31 mouse cellular contexts compared by ENCODE assay signal in the genomic region with DNA sequence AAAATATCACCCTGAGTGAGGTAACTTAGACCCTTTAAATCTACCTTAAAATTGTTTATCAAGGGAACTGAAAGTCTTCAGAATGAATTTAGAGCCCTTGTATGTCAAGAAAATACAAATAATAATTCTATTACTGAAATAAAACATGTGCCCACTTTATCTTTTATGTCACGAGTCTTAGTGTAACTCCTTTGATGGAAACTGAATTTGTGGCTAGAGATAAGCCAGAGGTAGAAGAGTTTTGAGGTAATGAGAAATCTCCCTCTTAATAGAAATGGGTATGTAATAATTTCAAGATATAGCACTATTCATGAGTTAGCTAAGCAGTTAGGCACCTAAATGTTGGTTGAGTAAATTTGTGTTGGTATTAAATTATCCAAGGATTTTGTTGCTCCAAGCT.
"Had no signal": no experiment of that assay in that cellular context is flagged by ENCODE, and none has a peak within 500 bp of the region (broad histone marks: within the 10 kb centered on the region; RNA-seq: fewer than 3 reads in every experiment).

No protein-coding gene starts in this region.

- H3K9ac ChIP-seq: heart, embryonic 12.5 days; heart, embryonic 13.5 days; heart, embryonic 15.5 days; hindbrain, embryonic 12.5 days; hindbrain, embryonic 13.5 days; hindbrain, embryonic 14.5 days; hindbrain, embryonic 15.5 days; intestine, embryonic 15.5 days; kidney, embryonic 15.5 days had no signal

- H3K9me3 ChIP-seq: heart, embryonic 10.5 days; heart, embryonic 12.5 days; heart, embryonic 13.5 days; heart, embryonic 15.5 days; hindbrain, embryonic 10.5 days; hindbrain, embryonic 12.5 days; hindbrain, embryonic 13.5 days; hindbrain, embryonic 15.5 days; intestine, embryonic 15.5 days; kidney, embryonic 15.5 days had no signal

- H3K27ac ChIP-seq: heart, embryonic 10.5 days; heart, embryonic 13.5 days; heart, embryonic 15.5 days; hindbrain, embryonic 10.5 days; hindbrain, embryonic 12.5 days; hindbrain, embryonic 13.5 days; hindbrain, embryonic 14.5 days; hindbrain, embryonic 15.5 days; hindbrain, postnatal 0 days; intestine, embryonic 15.5 days; kidney, embryonic 15.5 days; kidney, postnatal 0 days; layer of hippocampus, adult 2 months; left cerebral cortex, adult 2 months had no signal

- H3K4me3 ChIP-seq: heart, embryonic 10.5 days; heart, embryonic 12.5 days; heart, embryonic 13.5 days; heart, embryonic 15.5 days; hindbrain, embryonic 10.5 days; hindbrain, embryonic 12.5 days; hindbrain, embryonic 13.5 days; hindbrain, embryonic 15.5 days; intestine, embryonic 15.5 days; kidney, embryonic 15.5 days; layer of hippocampus, adult 2 months; left cerebral cortex, adult 2 months had no signal

- H3K4me1 ChIP-seq: heart, embryonic 10.5 days; heart, embryonic 12.5 days; heart, embryonic 13.5 days; heart, embryonic 15.5 days; hindbrain, embryonic 10.5 days; hindbrain, embryonic 12.5 days; hindbrain, embryonic 13.5 days; hindbrain, embryonic 15.5 days; intestine, embryonic 15.5 days; kidney, embryonic 15.5 days had no signal

- H3K36me3 ChIP-seq: heart, embryonic 10.5 days; heart, embryonic 12.5 days; heart, embryonic 13.5 days; heart, embryonic 15.5 days; hindbrain, embryonic 10.5 days; hindbrain, embryonic 12.5 days; hindbrain, embryonic 13.5 days; hindbrain, embryonic 15.5 days; intestine, embryonic 15.5 days; kidney, embryonic 15.5 days had no signal

- DNase-seq: heart, postnatal 10 days; heart, postnatal 14 days; heart, postnatal 36 days; heart, postnatal 4 days; kidney, adult 11 months; kidney, adult 18-20 months; kidney, adult 2 months; kidney, adult 8-10 months; kidney, adult 9 months; kidney, postnatal 10 days; kidney, postnatal 14 days; kidney, postnatal 25 days; kidney, postnatal 36 days; kidney, postnatal 4 days; layer of hippocampus, adult 9-11 months; layer of hippocampus, postnatal 36 days had no signal

- H3K27me3 ChIP-seq: heart, embryonic 12.5 days; heart, embryonic 13.5 days; heart, embryonic 15.5 days; hindbrain, embryonic 12.5 days; hindbrain, embryonic 13.5 days; hindbrain, embryonic 15.5 days; intestine, embryonic 15.5 days; kidney, embryonic 15.5 days had no signal
